Mouse (Mus musculus): ENCODE results near the gene Serpina10. TPM values are rescaled to one million over a fixed set of nuclear protein-coding genes. Genes with fewer than 3 reads are reported as not detected.

Gene Serpina10
- total and polyA plus RNA-seq, 3 experiments: not detected

DNA sequence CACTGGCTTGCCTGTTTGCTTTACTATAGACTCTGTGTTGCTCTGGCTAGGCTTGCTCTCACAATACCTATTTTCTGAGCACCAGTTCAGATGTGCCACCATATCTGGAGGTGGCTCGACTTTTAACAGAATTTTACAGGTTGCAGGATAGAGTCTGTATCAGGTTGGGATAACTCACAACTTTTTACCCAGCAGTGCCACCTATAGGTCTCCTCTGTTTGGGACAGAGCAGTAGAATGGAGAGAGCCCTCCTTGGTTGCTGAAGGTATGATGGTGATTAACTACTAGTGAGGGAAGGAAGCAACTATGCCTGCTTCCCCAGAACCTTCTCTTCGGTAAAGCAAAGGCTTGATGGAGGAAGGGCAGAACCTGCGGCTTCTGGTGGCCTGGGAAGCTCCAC lies 64.1 kb downstream of the Serpina10 start:
- in situ Hi-C loops (cut with MboI; ENCODE audit: low pct_ligation_motif_present, low pct_unique_long_range_greater_than_20kb, low sequenced_read_pairs): no loop called here

DNA sequence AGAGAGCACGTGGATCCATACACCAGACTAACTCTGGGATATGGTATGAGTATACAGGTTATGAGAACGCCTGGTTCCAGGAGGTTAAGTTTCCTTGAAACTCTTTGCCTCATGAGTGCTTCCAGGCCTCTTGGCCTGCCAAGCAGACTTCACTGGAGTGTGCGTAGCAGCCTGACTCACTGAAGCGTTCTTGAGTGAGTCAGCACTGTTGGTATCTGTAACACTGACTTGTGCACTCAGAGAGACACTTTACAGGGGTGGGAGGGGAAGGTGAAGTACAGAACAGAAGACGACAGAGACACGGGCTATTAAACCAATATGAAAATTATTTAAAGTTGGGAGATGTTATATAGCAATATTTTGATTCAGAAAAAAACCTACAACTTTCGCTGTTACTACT lies 66.1 kb downstream of the Serpina10 start:
- no peak for DNase-seq (ENCODE audit: extremely low read depth)
- TF ChIP-seq GABPA (IDR thresholded peaks at IDR 0.05; ENCODE audit: insufficient replicate concordance, low read depth, low read length) (no peak), MYC (IDR thresholded peaks at IDR 0.05; ENCODE audit: low read depth, low read length) (no peak)
- Histone ChIP-seq H3K4me1 (ENCODE audit: control insufficient read depth in 1 of 2, insufficient read depth in 2 of 2) (peaks cover 3 to 5% of the 10 kb centered on the region in 2 experiments; a peak in 1 of 4 replicates), H3K27me3 (replicated peaks) (no peaks in the 10 kb centered on the region), H3K27ac (ENCODE audit: insufficient read depth, low read depth) (no peak overlapping the region), H3K9ac (ENCODE audit: insufficient read depth, low read depth) (no peak overlapping the region), H3K9me3 (replicated peaks; ENCODE audit: low read length) (no peaks in the 10 kb centered on the region), H3K36me3 (replicated peaks in 1 of 2; ENCODE audit: control insufficient read depth in 1 of 2, insufficient read depth in 1 of 2, low read length in 1 of 2) (no peaks in the 10 kb centered on the region), H3K4me3 (replicated peaks in 1 of 3; ENCODE audit: low read depth in 2 of 3, low read length in 2 of 3, poor library complexity in 1 of 3) (no peak overlapping the region), H3K4me2 (ENCODE audit: insufficient read depth, low read depth, poor library complexity, severe bottlenecking) (no peak overlapping the region), H3K79me2 (replicated peaks; ENCODE audit: control insufficient read depth, extremely low read depth, insufficient read depth, poor library complexity, severe bottlenecking) (no peaks in the 10 kb centered on the region)
- dilution Hi-C loops (cut with MboI; ENCODE audit: extremely low pct_ligation_motif_present, extremely low pct_unique_long_range_greater_than_20kb, low sequenced_read_pairs) (no loop called here), in situ Hi-C loops (cut with MboI; ENCODE audit: low pct_ligation_motif_present, low pct_unique_long_range_greater_than_20kb, low sequenced_read_pairs) (no loop called here)

More for the DNA sequence above, 64.1 kb downstream of the Serpina10 start:
- TF ChIP-seq RAD21 (IDR thresholded peaks at IDR 0.05; ENCODE audit: low read depth, low read length) (peak; percentile 73), ZNF384 (IDR thresholded peaks at IDR 0.05; ENCODE audit: low read depth, low read length) (no peak), USF2 (conservative IDR thresholded peaks at IDR 0.05; ENCODE audit: low read depth, low read length) (no peak), GABPA (IDR thresholded peaks at IDR 0.05; ENCODE audit: insufficient replicate concordance, low read depth, low read length) (no peak), ZMIZ1 (IDR thresholded peaks at IDR 0.05; ENCODE audit: low read depth, low read length) (no peak), CTCF (conservative IDR thresholded peaks at IDR 0.05 in 1 of 2, IDR thresholded peaks at IDR 0.05 in 1 of 2; ENCODE audit: low read depth in 2 of 2, low read length in 2 of 2) (peak in 1 of 2 experiments; percentile 76; a peak in 2 of 4 replicates), SMC3 (IDR thresholded peaks at IDR 0.05; ENCODE audit: low read depth, low read length) (peak; percentile 48)
- Histone ChIP-seq H3K4me1 (ENCODE audit: control insufficient read depth in 1 of 2, insufficient read depth in 2 of 2) (no peaks in the 10 kb centered on the region), H3K27ac (ENCODE audit: insufficient read depth, low read depth) (no peak overlapping the region), H3K9ac (ENCODE audit: insufficient read depth, low read depth) (no peak overlapping the region), H3K4me2 (ENCODE audit: insufficient read depth, low read depth, poor library complexity, severe bottlenecking) (no peak overlapping the region), H3K9me3 (replicated peaks; ENCODE audit: low read length) (no peaks in the 10 kb centered on the region), H3K36me3 (replicated peaks in 1 of 2; ENCODE audit: control insufficient read depth in 1 of 2, insufficient read depth in 1 of 2, low read length in 1 of 2) (no peaks in the 10 kb centered on the region), H3K4me3 (replicated peaks in 1 of 3; ENCODE audit: low read depth in 2 of 3, low read length in 2 of 3, poor library complexity in 1 of 3) (no peak overlapping the region), H3K79me2 (replicated peaks; ENCODE audit: control insufficient read depth, extremely low read depth, insufficient read depth, poor library complexity, severe bottlenecking) (no peaks in the 10 kb centered on the region), H3K27me3 (replicated peaks) (no peaks in the 10 kb centered on the region)
- DNase-seq (ENCODE audit: extremely low read depth): peak; percentile 17
- dilution Hi-C loops (cut with MboI; ENCODE audit: extremely low pct_ligation_motif_present, extremely low pct_unique_long_range_greater_than_20kb, low sequenced_read_pairs): no loop called here

Other genes starting within 250 kb of the Serpina10 start
- 5.4 and 11.5 TPM in 2 replicates for gene Otub2, start 242.8 kb downstream of the Serpina10 start, total RNA-seq (2012; rRNA removed)
- 6.8 and 7.6 TPM in 2 replicates for gene Otub2, start 242.8 kb downstream of the Serpina10 start, total RNA-seq (2014; rRNA removed)
- gene Otub2, start 242.8 kb downstream of the Serpina10 start, polyA plus RNA-seq (2012; ENCODE audit: insufficient read length, low read depth): 3.0 and 3.1 TPM in 2 replicates
- 0.34 and 1.2 TPM in 2 replicates for gene 9330161L09Rik, start 223.6 kb downstream of the Serpina10 start, total RNA-seq (2012; rRNA removed)
- gene 9330161L09Rik, start 223.6 kb downstream of the Serpina10 start, total RNA-seq (2014; rRNA removed): 0.24 and 0.50 TPM in 2 replicates
- gene 9330161L09Rik, start 223.6 kb downstream of the Serpina10 start, polyA plus RNA-seq (2012; ENCODE audit: insufficient read length, low read depth): 0.33 and 0.54 TPM in 2 replicates
- 76.2 and 91.3 TPM in 2 replicates for gene Ddx24, start 205.6 kb downstream of the Serpina10 start, total RNA-seq (2012; rRNA removed)
- 83.0 and 87.9 TPM in 2 replicates for gene Ddx24, start 205.6 kb downstream of the Serpina10 start, total RNA-seq (2014; rRNA removed)
- gene Ddx24, start 205.6 kb downstream of the Serpina10 start, polyA plus RNA-seq (2012; ENCODE audit: insufficient read length, low read depth): 125 and 150 TPM in 2 replicates
- 143 and 198 TPM in 2 replicates for gene Ifi27, start 197.2 kb downstream of the Serpina10 start, total RNA-seq (2012; rRNA removed)
- gene Ifi27, start 197.2 kb downstream of the Serpina10 start, total RNA-seq (2014; rRNA removed): 135 and 150 TPM in 2 replicates
- 132 and 142 TPM in 2 replicates for gene Ifi27, start 197.2 kb downstream of the Serpina10 start, polyA plus RNA-seq (2012; ENCODE audit: insufficient read length, low read depth)
- gene Ifi27l2a, start 187.8 kb downstream of the Serpina10 start, total RNA-seq (2012; rRNA removed): 116 and 133 TPM in 2 replicates
- 262 and 289 TPM in 2 replicates for gene Ifi27l2a, start 187.8 kb downstream of the Serpina10 start, total RNA-seq (2014; rRNA removed)
- 81.1 and 83.9 TPM in 2 replicates for gene Ifi27l2a, start 187.8 kb downstream of the Serpina10 start, polyA plus RNA-seq (2012; ENCODE audit: insufficient read length, low read depth)
- gene Ifi27l2b, start 174.2 kb downstream of the Serpina10 start, total RNA-seq (2012; rRNA removed): not detected in 2 replicates
- not detected in 2 replicates for gene Ifi27l2b, start 174.2 kb downstream of the Serpina10 start, total RNA-seq (2014; rRNA removed)
- gene Ifi27l2b, start 174.2 kb downstream of the Serpina10 start, polyA plus RNA-seq (2012; ENCODE audit: insufficient read length, low read depth): not detected in 2 replicates
- 0.34 and 0.38 TPM in 2 replicates for gene Ppp4r4, start 99.2 kb downstream of the Serpina10 start, total RNA-seq (2012; rRNA removed)
- 0.54 and 0.68 TPM in 2 replicates for gene Ppp4r4, start 99.2 kb downstream of the Serpina10 start, total RNA-seq (2014; rRNA removed)
- 0.42 and 1.7 TPM in 2 replicates for gene Ppp4r4, start 99.2 kb downstream of the Serpina10 start, polyA plus RNA-seq (2012; ENCODE audit: insufficient read length, low read depth)
- not detected in 2 replicates for gene Serpina6, start 25.8 kb upstream of the Serpina10 start, total RNA-seq (2012; rRNA removed)
- not detected in 2 replicates for gene Serpina6, start 25.8 kb upstream of the Serpina10 start, total RNA-seq (2014; rRNA removed)
- not detected in 2 replicates for gene Serpina6, start 25.8 kb upstream of the Serpina10 start, polyA plus RNA-seq (2012; ENCODE audit: insufficient read length, low read depth)
- gene Serpina16, start 44.7 kb upstream of the Serpina10 start, total RNA-seq (2012; rRNA removed): not detected in 2 replicates
- not detected in 2 replicates for gene Serpina16, start 44.7 kb upstream of the Serpina10 start, total RNA-seq (2014; rRNA removed)
- not detected in 2 replicates for gene Serpina16, start 44.7 kb upstream of the Serpina10 start, polyA plus RNA-seq (2012; ENCODE audit: insufficient read length, low read depth)
- not detected in 2 replicates for gene Serpina1f, start 64.1 kb upstream of the Serpina10 start, total RNA-seq (2012; rRNA removed)
- gene Serpina1f, start 64.1 kb upstream of the Serpina10 start, total RNA-seq (2014; rRNA removed): not detected in 2 replicates
- not detected in 2 replicates for gene Serpina1f, start 64.1 kb upstream of the Serpina10 start, polyA plus RNA-seq (2012; ENCODE audit: insufficient read length, low read depth)
- gene Serpina1d, start 142.1 kb upstream of the Serpina10 start, total RNA-seq (2012; rRNA removed): not detected in 2 replicates
- gene Serpina1d, start 142.1 kb upstream of the Serpina10 start, total RNA-seq (2014; rRNA removed): not detected in 2 replicates
- not detected in 2 replicates for gene Serpina1d, start 142.1 kb upstream of the Serpina10 start, polyA plus RNA-seq (2012; ENCODE audit: insufficient read length, low read depth)
- gene Serpina1b, start 198.9 kb upstream of the Serpina10 start, total RNA-seq (2012; rRNA removed): 0.08 TPM in 1 of 2 replicates, not detected in the other
- gene Serpina1b, start 198.9 kb upstream of the Serpina10 start, total RNA-seq (2014; rRNA removed): not detected in 2 replicates
- not detected in 2 replicates for gene Serpina1b, start 198.9 kb upstream of the Serpina10 start, polyA plus RNA-seq (2012; ENCODE audit: insufficient read length, low read depth)
- not detected in 2 replicates for gene Serpina1a, start 232.1 kb upstream of the Serpina10 start, total RNA-seq (2012; rRNA removed)
- not detected in 2 replicates for gene Serpina1a, start 232.1 kb upstream of the Serpina10 start, total RNA-seq (2014; rRNA removed)
- gene Serpina1a, start 232.1 kb upstream of the Serpina10 start, polyA plus RNA-seq (2012; ENCODE audit: insufficient read length, low read depth): not detected in 2 replicates

All from CH12.LX (cell line).